In genomic region chr13:113442169-113442568, GRCm38 (mm10) we compare ENCODE assay signal across 19 mouse cellular contexts.
DNase-seq lines count a peak whose midpoint lies in the region; ATAC-seq and TF ChIP-seq lines count a peak whose summit lies in the region.
"Had no signal": no experiment of that assay in that cellular context is flagged by ENCODE, and none has a peak within 500 bp of the region (broad histone marks: within the 10 kb centered on the region; RNA-seq: fewer than 3 reads in every experiment).

No protein-coding gene starts in this region.

- peak; percentile 83 for ATAC-seq in heart, embryonic 12.5 days (ENCODE audit: insufficient number of reproducible peaks, low FRiP score)
- no peak for ATAC-seq in kidney, postnatal 0 days (replicated peaks; ENCODE audit: low FRiP score, low read depth)
- peak; percentile 73 for ATAC-seq in liver, postnatal 0 days
- ATAC-seq: forebrain, embryonic 13.5 days; inflammation-experienced regulatory T-cells, adult 6 months; Patski had no signal

- no peaks in the 10 kb centered on the region for H3K36me3 ChIP-seq in heart, embryonic 12.5 days
- H3K36me3 ChIP-seq in kidney, postnatal 0 days (ENCODE audit: insufficient read depth, low read length): no peaks in the 10 kb centered on the region
- H3K36me3 ChIP-seq in liver, adult 2 months (ENCODE audit: control insufficient read depth, insufficient read depth, low read length): no peaks in the 10 kb centered on the region
- H3K36me3 ChIP-seq in liver, postnatal 0 days (replicated peaks; ENCODE audit: insufficient read depth, low read length): no peaks in the 10 kb centered on the region
- H3K36me3 ChIP-seq: embryonic facial prominence, embryonic 10.5 days; limb, embryonic 15.5 days; midbrain, embryonic 12.5 days had no signal

- H3K4me3 ChIP-seq in heart, embryonic 12.5 days: no peak overlapping the region
- H3K4me3 ChIP-seq in kidney, postnatal 0 days (replicated peaks; ENCODE audit: low read depth, low read length): no peak overlapping the region
- no peak overlapping the region for H3K4me3 ChIP-seq in liver, adult 2 months (ENCODE audit: insufficient read depth, low read depth, low read length)
- no peak overlapping the region for H3K4me3 ChIP-seq in liver, postnatal 0 days (ENCODE audit: low read depth, low read length)
- H3K4me3 ChIP-seq: embryonic facial prominence, embryonic 10.5 days; forebrain, embryonic 13.5 days; limb, embryonic 15.5 days; midbrain, embryonic 12.5 days had no signal

- no peaks in the 10 kb centered on the region for H3K27me3 ChIP-seq in heart, embryonic 12.5 days (replicated peaks)
- H3K27me3 ChIP-seq in kidney, postnatal 0 days (ENCODE audit: insufficient read depth, low read length): no peaks in the 10 kb centered on the region
- H3K27me3 ChIP-seq in liver, adult 2 months (ENCODE audit: control insufficient read depth, insufficient read depth, low read length): no peaks in the 10 kb centered on the region
- H3K27me3 ChIP-seq in liver, postnatal 0 days (ENCODE audit: insufficient read depth, low read length): no peaks in the 10 kb centered on the region
- H3K27me3 ChIP-seq: forebrain, embryonic 13.5 days; limb, embryonic 15.5 days; midbrain, embryonic 12.5 days; Patski had no signal

- no peak for TF ChIP-seq POLR2A in liver, adult 2 months (IDR thresholded peaks at IDR 0.05; ENCODE audit: extremely low read depth, insufficient read depth, low read length)

- DNase-seq in heart, postnatal 25 days (ENCODE audit: low spot score): no peak
- peak; percentile 42 for DNase-seq in kidney, postnatal 0 days (ENCODE audit: low spot score)
- no peak for DNase-seq in kidney, postnatal 25 days
- no peak for DNase-seq in liver, adult 2 months (ENCODE audit: extremely low read depth, low read depth, low spot score)
- DNase-seq in liver, postnatal 0 days: no peak
- no peak for DNase-seq in right cerebral cortex, adult 18-20 months
- no peak for DNase-seq in frontal cortex, postnatal 36 days (ENCODE audit: low spot score in 2 of 2)
- DNase-seq: cerebellum, postnatal 10 days; layer of hippocampus, postnatal 36 days; right cerebral cortex, postnatal 25 days; thymus, postnatal 25 days had no signal

- intact Hi-C loops in heart, postnatal 25 days (cut with DNase I): no loop called here

- no peaks in the 10 kb centered on the region for H3K9me3 ChIP-seq in heart, embryonic 12.5 days (replicated peaks)
- H3K9me3 ChIP-seq in kidney, postnatal 0 days (replicated peaks; ENCODE audit: low read length): no peaks in the 10 kb centered on the region
- H3K9me3 ChIP-seq in liver, postnatal 0 days (ENCODE audit: low read length): no peaks in the 10 kb centered on the region
- H3K9me3 ChIP-seq: embryonic facial prominence, embryonic 10.5 days; forebrain, embryonic 13.5 days; limb, embryonic 15.5 days; midbrain, embryonic 12.5 days had no signal

- H3K27ac ChIP-seq in heart, embryonic 12.5 days (ENCODE audit: poor library complexity, severe bottlenecking): no peak overlapping the region; the same call in 1 of the 2 replicates
- H3K27ac ChIP-seq in kidney, postnatal 0 days: no peak overlapping the region
- H3K27ac ChIP-seq in liver, adult 2 months (replicated peaks; ENCODE audit: insufficient read depth, low read depth, low read length): peak overlapping the region; percentile 5; the same call in 1 of the 2 replicates
- H3K27ac ChIP-seq in liver, postnatal 0 days (ENCODE audit: low read depth): 0 out of 2 replicates have a peak overlapping the region, but pooled peaks have one; percentile 39
- H3K27ac ChIP-seq: embryonic facial prominence, embryonic 10.5 days; forebrain, embryonic 13.5 days; limb, embryonic 15.5 days; macrophage; midbrain, embryonic 12.5 days had no signal

- no peak for TF ChIP-seq EP300 in liver, postnatal 0 days (IDR thresholded peaks at IDR 0.05; ENCODE audit: low read depth)

- H3K9ac ChIP-seq in heart, embryonic 12.5 days: no peak overlapping the region
- no peak overlapping the region for H3K9ac ChIP-seq in kidney, postnatal 0 days (ENCODE audit: low read depth, low read length)
- H3K9ac ChIP-seq in liver, adult 2 months (ENCODE audit: low read depth, low read length): no peak overlapping the region
- no peak overlapping the region for H3K9ac ChIP-seq in liver, postnatal 0 days (replicated peaks)
- H3K9ac ChIP-seq: forebrain, embryonic 13.5 days; limb, embryonic 15.5 days; midbrain, embryonic 12.5 days had no signal

- no peak for TF ChIP-seq CTCF in kidney, postnatal 0 days (IDR thresholded peaks at IDR 0.05; ENCODE audit: low read depth)
- no peak for TF ChIP-seq CTCF in liver, adult 2 months (IDR thresholded peaks at IDR 0.05; ENCODE audit: low read depth, low read length)
- TF ChIP-seq CTCF in liver, postnatal 0 days (IDR thresholded peaks at IDR 0.05; ENCODE audit: low read depth): no peak

- H3K4me2 ChIP-seq in heart, embryonic 12.5 days: no peak overlapping the region
- H3K4me2 ChIP-seq in kidney, postnatal 0 days (ENCODE audit: low read length): no peak overlapping the region
- H3K4me2 ChIP-seq in liver, postnatal 0 days (ENCODE audit: low read depth, low read length): no peak overlapping the region
- H3K4me2 ChIP-seq: forebrain, embryonic 13.5 days; limb, embryonic 15.5 days; midbrain, embryonic 12.5 days had no signal

- H3K4me1 ChIP-seq in heart, embryonic 12.5 days (replicated peaks): peaks cover 38% of the 10 kb centered on the region
- H3K4me1 ChIP-seq in kidney, postnatal 0 days (replicated peaks; ENCODE audit: insufficient read depth, low read length): no peaks in the 10 kb centered on the region
- no peaks in the 10 kb centered on the region; the same call in 1 of the 2 replicates for H3K4me1 ChIP-seq in liver, adult 2 months (ENCODE audit: control insufficient read depth, insufficient read depth, low read length)
- 0 out of 2 replicates have a peak, but pooled peaks cover 4% of the 10 kb centered on the region for H3K4me1 ChIP-seq in liver, postnatal 0 days (ENCODE audit: insufficient read depth)
- H3K4me1 ChIP-seq: forebrain, embryonic 13.5 days; limb, embryonic 15.5 days; midbrain, embryonic 12.5 days had no signal

- 61% methylated on average over 9 of the region's 9 CpGs for WGBS in heart, embryonic 12.5 days
- WGBS in kidney, postnatal 0 days: 33% methylated on average over 9 of the region's 9 CpGs
- WGBS in liver, adult 2 months: 67% methylated on average over 9 of the region's 9 CpGs
- WGBS in liver, postnatal 0 days (ENCODE audit: insufficient replicate concordance): 49% methylated on average over 9 of the region's 9 CpGs

- no peaks in the 10 kb centered on the region for H3K79me2 ChIP-seq in liver, adult 2 months (ENCODE audit: control insufficient read depth, insufficient read depth, low read length)

Comparison
In these comparisons a context has a peak if more than half of its experiments do, and no peak if none do; other contexts are left out.
1. H3K27ac ChIP-seq: peak in liver, adult 2 months (single experiment) and liver, postnatal 0 days (single experiment); none in heart, embryonic 12.5 days (single experiment) and kidney, postnatal 0 days (single experiment).